Mouse (Mus musculus) right cerebral cortex, adult 2 months (tissue): Measurements from ENCODE around the gene Rin2.
A peak's percentile ranks its signal among the peaks of the same experiment; 100 is the strongest.

Experiments used
- DNase-seq, 2 experiments: peaks; one replicate each; pipeline ENCODE4 v3.0.0; 2021 to 2022; ENCODE audit warnings: low spot score in 2 of 2

Rin2 gene

DNA sequence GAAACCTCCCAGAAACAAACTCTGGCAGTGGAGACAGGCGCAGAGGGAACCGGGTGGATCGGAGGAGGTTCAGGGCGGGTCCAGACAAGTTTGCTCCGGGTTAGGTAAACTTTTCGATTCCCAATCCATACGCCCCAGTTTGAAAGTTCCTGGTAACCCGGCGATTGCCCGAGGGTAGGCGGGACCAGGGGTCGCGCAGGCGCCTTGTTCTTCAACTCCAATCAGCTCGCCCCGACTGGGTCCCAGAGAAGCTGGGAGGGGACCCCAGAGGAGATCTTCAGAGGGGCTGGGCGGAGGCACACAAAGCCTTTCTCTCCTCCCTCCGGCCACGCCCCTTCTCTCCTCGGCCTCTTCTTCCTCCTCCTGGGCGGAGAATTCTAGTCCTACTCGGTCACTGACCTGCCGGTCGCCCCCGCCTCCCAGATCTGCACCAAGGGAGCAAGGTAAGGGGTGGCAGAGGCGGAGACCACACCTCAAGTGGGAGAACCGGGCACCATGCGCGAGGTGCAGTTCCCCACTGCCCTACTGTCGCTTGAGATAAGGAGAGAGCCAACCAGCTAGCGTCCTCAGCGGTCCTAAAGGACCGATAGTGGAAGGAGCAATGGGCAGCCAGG lies at the start of gene Rin2:
Rin2 (plus strand) TSS at position 74 of the 614 bp plus-strand sequence.
- DNase-seq = peak in 1 of 2 experiments; percentile 11

DNA sequence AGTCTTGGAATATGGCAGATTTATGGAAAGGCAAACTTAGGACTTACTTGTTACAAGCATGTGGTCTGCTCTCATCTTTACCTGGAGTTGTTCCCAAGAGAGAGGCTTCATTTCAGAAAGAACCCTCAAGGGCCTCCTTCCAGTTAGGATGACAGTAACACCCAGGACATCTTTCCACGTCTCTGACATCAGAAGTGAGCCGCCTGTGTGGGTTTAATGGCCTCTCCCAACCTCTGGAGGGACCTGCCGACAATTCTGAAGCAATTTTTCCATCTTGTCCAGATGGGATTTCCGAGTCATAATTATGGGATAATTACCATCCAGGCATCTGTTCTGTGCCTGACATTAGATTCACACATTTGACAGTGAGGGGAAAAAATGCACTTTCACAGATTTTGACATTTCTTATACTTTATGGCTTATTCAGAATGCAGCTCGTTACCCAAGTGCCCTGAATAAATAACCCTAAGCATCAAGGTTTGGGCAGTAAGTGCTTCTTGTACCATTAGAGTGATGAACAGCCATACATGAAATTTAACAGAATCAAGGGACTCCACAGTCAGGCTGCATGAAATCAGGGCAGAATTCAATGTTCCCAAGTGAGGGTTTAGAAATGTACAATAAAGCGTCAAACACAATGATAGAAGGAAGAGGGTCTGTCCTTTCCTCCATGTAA lies 43.8 kb upstream of the Rin2 start:
- no peak for DNase-seq

DNA sequence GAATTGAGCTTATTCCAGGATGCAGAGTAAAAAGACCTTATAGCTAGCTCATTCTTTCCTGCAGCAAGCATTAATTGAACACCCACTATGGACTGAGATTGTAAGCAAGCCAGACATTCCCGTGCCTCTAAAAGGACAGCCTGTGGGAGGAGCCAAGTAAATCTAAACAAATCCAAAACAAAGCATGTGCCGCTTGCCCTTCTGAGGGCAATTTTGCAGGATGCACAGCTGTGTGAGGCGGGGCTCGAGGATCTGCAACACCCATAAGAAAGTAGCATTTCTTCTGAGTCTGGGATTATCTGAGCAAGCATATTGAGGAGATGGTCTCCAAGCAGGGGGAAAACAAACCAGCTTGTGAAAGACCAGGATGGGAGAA lies 43.2 kb upstream of the Rin2 start:
- DNase-seq = no peak

DNA sequence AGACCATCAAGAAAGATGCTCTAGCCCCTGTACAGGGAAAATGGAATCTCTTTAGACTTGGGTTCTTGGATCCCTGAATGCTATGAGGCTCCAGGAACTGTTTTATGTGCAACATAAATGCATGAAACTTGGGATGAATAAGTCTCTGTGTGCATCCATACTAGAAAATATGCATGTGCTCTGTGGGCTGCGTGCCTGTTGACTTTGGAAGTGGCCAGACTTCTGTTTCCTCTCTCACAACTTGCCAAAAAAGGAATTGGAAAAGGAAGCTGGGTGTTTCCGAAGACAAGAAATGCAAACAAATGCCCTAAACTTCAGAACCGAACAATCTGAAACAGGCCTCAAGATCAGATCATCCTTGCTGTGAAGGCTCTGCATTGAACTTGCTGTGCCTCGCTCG lies 41.2 kb upstream of the Rin2 start:
- DNase-seq = no peak

DNA sequence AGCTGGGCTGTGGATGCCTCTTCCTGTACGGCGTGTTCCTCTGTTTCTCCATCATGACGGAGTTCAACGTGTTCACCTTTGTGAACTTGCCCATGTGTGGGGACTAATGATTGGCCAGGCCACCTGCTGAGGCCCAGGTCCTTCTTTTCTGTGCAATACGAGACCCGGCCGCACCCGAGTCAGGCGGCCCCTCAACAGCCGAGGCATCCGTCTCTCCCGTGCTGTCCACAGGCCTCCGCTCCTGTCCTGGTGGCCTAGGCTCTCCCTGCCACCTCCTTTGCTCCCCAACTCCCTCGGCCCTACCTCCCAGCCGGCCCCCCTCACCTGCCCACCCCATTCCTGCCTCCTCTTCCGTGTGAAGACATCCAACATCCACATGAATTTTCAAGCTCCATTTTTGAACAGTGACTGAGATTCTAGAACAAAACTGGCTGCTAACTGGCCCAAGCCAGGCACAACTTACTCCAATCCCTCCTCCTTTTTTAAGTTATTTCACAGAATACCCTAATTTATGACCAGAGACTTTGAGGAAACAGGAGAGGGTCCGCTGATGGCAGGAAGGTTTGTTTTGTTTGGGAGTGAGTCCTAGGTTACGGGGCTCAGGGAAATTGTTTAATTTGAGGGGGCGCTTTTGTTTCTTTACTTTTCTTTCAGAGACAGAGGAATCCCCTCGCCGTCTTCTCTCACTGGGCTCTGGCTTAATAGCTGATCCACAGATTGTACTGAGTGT lies 34.6 kb upstream of the Rin2 start:
- DNase-seq = no peak

DNA sequence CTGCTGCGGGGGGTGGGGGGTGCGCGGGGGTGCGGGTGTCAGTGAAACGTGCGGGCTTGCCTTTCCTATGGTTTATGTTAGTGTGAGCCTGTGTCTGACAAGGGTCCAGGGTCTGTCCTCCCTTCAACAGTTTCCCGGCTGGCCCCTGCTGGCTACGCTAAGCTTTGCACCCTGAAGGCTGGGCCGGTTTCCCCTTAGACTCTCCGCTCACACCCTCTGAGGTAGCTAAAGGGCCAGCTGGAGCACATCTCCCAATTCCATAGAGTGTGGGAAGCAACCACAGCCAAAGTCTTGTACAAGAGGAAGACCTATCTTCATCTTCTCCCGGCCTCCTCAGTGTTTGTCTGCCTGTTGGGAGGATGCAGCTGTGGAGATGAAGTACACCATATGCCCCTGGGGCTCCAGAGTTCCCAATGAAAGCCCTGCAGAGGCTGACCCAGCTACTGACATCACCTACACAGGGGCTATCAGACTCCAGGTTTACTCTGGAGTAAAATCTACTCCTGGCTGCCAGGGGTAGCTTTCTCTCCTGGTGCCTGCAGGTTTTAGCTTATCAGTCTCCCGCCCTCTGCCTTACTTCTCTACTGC lies 19.5 kb upstream of the Rin2 start:
- DNase-seq = no peak

DNA sequence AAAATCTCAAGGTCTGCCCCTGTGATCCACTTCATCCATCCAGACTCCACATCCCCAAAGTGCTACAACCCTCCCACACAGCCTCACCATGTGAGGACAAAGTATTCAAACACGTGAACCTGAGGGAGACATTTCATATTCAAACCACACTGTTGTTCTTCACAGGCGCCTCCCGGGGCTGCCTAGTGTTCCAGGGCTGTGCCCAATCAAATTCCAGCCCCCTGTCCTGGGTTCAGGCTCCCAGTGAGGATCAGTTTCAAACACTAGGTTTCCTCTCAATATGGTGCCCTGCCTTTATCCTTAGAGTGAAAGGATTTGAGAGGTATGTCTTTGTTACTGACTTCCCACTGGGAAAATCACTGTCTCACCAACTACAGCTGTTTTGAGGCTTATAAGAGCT lies 18.9 kb upstream of the Rin2 start:
- DNase-seq = no peak

DNA sequence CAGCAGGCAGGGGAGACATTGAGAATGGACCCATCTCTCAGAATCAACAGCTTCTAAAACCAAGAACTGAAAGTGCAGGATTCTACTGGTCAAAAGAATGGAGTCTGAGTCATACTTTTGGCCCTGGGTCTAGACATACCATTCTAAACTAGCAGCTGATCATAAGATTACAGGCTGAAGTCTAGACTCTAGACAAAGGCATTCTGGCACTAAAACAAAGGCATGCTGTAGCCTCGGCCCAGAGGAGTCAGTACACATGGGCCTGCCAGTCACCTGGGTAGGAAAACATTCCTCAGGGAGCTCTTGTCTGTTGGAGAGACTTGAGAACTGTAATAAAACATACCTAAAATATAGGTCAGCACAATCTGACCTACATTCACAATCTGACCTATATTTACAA lies 18.3 kb upstream of the Rin2 start:
- DNase-seq = no peak

DNA sequence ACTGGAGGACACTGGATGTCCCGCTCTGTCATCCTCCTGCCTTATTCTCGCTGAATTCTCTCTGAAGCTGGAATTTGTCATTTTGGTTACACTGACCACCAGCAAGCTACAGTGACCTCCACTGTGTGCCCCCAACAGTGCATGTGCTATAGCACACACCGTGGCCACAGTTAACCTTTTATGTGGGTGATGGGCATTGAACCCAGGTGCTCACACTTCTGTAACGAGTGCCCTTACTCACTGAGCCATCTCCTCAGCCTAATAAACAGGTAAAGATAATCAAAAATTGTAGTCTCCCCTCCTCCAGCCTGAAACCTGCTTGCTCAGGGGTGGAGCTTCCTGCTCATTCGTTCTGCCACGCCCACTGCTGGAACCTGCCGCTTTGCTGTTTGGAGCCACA lies 13.8 kb upstream of the Rin2 start:
- DNase-seq = no peak

DNA sequence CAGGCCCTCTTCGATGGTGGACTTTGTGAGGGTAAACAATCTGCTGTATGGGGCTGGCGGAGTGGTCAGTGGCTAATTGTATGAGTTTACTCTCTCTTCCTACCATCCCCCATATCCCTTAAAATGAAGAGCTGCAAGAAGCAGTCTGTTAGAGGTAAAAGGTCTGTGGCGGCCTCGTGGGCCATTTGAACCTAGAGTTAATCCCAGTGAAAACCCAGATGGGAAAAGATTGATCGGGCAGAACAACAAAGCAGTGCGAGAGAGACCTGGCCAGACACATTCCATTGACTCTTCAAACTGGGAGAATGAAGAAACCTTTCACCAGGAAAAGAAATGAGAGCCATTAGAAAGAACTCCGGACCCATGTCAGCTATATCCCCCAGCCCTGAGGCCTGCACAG lies 11.1 kb upstream of the Rin2 start:
- DNase-seq = no peak

DNA sequence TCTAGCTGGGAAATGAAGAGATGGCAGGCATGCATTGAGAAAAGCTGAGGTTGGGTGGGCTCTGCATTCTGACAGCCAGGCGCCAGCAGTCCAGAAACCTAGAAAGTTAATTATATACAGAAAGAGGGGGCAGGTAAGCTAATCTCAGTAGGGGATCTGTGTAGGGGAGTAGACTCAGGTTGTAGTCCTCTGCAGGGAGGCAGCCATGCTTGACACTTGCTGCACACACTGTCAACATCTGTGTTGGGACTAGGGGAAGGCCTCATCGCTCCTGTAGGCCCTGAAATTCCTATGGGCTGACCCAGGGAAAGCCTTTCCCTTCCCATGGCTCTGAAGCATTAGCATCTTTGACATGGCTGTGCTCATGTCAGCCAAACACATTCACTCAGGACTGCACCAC lies 10.7 kb upstream of the Rin2 start:
- no peak for DNase-seq

DNA sequence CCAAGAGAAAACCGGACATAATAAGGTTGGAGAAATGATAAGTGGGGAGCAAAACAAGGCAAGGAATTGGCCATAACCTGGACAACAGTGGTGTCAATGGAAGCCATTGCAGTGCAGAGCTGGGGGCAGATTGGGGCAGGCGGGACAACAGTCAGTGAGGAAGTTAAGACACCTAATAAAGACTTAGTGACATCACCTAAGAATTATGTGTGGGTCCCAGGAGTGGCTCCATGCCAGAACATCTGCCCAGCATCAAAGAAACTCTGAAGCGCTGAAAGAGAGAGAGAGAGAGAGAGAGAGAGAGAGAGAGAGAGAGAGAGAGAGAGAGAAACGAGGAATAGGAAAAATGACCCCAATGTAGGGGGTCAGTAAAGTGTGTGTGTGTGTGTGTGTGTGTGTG lies 6.9 kb upstream of the Rin2 start:
- DNase-seq = no peak

DNA sequence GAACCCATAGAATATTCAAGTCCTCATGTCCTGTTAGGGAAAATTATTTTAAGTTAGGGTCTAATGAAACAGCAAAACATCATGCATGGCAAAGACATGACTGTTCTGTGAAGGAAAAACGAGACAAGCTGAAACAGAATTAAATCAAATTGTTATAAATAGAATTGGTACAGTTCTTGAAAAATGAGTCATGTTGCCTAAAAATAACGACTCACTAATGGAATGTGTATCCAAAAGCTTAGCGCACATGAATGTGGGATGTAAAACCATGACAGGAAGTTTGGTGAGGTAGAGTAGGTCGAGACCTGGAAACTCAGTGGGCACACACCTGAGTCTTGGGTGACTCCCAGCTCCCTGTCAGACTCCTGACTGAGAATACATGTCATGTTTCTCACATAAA lies 4.9 kb upstream of the Rin2 start:
- DNase-seq = no peak

DNA sequence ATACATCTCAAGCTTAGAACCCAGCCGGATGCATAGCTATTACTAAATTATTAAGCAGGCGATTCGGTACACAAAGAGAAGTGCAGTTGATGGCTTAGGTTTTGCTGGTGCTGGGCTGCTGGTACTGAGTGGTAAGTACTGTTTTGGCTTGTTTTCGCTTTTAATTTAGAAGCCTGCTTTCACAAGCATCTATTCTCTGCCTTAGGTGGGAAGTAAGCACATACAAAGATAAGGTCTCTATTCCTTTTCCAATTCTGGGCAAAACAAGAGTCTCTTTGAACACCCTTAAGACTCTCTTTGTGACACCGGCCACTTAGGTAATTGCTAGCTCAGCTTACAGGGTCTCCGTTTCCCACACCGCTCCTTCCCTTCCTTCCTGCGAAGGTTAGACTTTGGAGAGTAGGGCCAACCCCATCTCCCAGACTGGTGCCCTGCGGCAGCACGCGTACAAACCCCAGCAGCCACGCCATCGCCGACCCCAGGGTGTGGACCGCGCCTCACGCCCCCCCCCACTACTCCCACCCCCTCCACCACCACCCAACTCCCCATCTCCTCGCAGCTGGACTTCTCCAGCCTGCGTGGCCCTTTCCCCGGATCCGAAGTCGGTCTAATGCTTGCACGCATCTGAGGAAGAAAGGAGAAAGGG lies 396 bp upstream of the Rin2 start:
- no peak for DNase-seq

DNA sequence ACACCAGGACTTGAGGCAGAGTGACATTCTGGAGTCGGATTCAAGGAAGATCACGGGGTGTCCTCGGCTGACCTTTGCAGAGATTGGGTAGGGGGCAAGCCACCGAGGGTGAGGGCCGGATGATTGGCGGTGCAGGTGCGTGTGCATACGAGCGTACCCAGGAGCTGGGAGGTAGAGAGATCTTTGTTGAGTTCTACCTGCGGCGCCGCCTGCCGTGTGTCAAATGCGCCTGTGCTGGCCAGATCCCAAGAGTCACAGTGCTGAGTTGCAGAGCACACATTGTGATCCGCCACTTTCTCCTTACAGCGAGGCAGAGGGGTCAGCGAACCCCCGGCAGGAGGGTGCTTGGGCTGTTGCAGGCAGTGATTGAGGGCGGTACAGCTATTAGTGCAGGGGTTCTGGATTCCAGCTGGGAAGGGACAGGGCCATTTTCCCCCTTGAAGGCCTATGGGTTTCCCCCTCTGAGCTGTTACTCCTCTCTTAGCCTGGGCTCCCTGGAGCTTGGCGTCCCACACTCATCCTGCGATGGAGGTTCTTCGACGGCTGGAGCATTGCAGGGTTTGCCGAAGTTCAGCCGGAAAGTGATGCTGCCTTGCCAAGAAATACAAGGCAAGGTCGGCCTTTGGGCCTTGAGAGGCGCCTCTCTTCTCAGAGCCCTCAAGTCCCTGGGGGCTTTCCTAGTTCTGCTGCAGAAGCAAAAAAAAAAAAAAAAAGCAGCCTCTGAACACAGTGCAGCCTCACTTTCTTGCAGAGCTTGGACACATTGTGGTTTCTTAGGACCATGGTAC lies 935 bp downstream of the Rin2 start:
- DNase-seq = peak; percentile 12 to 20

DNA sequence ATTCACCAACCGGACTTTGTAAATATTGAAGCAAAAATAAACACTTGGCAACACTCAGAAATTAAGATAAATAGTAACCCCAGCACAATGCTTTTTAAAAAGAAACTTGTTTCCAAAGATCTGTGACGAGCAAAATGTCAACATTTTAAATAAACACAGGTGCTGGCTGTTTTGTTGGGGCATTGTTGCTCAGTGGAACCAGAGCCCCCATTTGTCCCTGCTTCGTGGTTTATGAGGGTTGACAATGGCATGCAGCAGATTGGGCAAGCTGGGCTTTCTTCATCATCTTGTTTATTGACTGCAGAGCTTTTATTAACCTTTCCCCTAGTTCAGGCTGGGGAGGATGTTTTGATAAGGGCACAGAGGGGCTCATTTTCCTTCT lies 1.5 kb downstream of the Rin2 start:
- DNase-seq = no peak

DNA sequence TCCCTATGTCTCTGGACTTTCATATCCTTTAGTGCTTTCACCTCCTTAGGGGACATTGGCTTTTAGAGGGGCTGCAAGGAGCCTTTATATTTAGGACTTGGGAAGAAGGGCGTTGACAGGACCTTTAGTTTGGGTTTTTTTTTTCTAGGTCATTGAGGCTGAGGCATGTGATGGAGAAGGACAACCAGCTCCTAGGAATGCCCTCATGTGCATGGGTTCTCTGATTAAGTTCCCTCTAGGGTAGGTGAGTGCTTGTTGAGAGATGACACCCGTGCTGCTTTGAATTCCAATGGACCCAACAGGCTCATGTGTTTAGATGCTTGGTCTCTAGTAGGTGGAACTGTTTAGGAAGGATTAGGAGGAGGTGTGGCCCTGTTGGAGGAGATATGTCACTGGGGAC lies 1.9 kb downstream of the Rin2 start:
- DNase-seq = no peak

DNA sequence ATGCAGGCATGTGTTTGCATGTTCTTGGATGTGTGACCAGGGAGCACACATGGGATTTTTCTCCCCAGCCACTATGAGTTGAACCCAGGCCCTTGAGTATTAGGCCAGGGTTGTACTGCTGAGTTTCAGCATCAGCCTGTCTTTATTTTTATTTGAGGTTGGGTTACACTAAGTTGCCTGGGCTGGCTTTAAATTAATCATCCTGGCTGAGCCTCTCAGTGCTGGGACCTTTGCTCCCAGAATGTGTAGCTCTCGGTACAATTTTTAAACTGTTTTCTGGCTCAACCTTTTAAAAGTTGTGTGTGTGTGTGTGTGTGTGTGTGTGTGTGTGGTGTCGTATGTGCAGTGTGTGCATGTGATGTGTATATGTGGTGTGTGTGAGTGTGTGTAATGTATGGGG lies 5.1 kb downstream of the Rin2 start:
- no peak for DNase-seq

DNA sequence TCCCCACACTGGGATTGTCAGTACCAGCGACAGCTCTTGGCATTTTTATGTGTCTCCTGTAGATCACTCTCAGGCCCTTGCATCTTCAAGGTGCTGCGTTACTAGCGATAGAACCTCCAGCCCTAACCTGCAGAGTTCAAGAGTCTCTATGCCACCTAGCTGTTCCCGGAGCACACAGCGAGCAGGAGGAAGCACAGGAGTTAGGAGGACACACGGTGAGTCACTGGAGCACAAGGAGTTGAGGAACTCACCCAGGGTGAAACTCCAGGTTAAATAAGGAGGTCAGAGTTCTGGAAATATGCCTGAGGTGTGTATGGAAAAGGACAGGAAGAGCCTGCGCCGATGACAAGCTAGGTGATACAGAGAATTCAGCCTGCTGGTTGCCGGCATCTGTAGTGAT lies 5.7 kb downstream of the Rin2 start:
- DNase-seq = no peak

DNA sequence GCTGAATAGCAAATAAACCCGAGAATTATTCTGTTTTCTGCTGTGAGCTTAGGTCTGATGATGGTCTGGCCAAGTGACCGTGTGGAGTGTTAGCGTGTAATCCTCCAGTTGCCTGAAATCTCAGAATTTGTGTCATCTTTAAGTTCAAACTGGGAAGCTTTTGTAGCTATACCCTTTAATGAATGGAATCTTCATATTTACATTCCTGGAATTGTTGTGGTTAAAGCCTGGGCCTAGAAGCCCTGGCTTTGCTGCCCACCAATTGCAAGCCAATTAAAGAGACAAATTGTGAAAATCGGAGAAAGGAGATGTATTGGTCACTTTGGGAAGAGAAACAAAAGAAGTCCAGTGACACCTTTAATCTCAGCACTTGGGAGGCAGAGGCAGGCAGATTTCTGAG lies 6.6 kb downstream of the Rin2 start:
- no peak for DNase-seq

DNA sequence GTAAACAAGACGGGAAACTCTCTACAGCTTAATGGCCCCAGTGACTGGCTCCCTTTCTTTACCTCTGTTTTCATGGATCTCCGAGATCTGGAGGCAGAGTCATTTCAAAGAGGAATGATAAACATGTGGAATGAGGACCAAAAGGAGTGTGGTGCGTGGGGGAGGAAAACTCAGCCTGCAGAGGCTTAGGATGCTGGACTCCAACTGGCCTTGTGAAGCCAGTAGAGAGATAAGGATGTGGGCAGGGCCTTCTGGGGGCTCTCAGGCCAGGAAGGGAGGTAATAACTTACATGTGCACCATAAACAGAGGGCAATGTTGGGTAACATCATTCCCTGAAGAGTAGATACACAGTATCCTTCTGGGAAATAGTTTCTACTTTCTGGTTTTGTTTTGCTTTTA lies 7.9 kb downstream of the Rin2 start:
- DNase-seq = no peak

DNA sequence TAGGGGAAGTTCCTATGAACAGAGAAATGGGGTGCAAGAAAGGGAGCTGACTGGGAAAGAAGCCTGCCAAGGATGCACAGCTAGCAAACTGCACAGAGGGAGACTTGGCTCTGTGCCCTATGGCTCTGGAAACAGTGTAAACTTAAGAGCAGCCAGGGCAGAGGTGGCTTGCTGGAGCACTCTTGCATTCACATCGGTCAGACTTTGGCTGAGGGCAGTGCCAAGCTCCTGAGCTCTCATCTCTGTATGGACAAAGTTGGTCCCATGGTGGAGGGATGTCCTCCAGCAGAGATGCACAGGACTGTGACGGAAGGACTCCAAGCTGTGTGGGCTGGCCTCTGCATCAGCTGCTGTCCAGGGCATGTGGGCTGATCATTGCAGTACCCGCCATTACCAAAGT lies 8.5 kb downstream of the Rin2 start:
- peak in 1 of 2 experiments; percentile 19 for DNase-seq
